Mouse (Mus musculus) cortical plate, adult 2 months (tissue): ENCODE measurements around the gene Yif1b. TPM values are rescaled to one million over a fixed set of nuclear protein-coding genes. Genes with fewer than 3 reads are reported as not detected.
A peak's percentile ranks its signal among the peaks of the same experiment; 100 is the strongest.

ENCODE experiments used
- H3K27ac ChIP-seq: fragments of 200-500 bp; 2 replicates; pipeline ENCODE4 v1.5.1; 2012; ENCODE audit warnings: low read length, control low read depth, inconsistent platforms; ENCODE audit not compliant: insufficient read depth
- H3K4me1 ChIP-seq: fragments of 200-500 bp; 2 replicates; pipeline ENCODE4 v1.6.1; 2011; ENCODE audit warnings: low read length; ENCODE audit not compliant: control insufficient read depth, insufficient read depth
- H3K4me3 ChIP-seq: fragments of 200-500 bp; 2 replicates; pipeline ENCODE4 v1.5.1; 2011; ENCODE audit warnings: mild to moderate bottlenecking, low read length, control low read depth; ENCODE audit not compliant: insufficient read depth
- CTCF ChIP-seq: fragments of 200-500 bp; IDR thresholded peaks from 2 replicates; pipeline ENCODE4 v1.5.1; 2011; ENCODE audit warnings: mild to moderate bottlenecking, control low read depth, low read length; ENCODE audit not compliant: insufficient read depth; ENCODE audit errors: extremely low read depth
- POLR2A ChIP-seq: fragments of 200-500 bp; IDR thresholded peaks from 2 replicates; pipeline ENCODE4 v1.6.1; 2011; ENCODE audit warnings: mild to moderate bottlenecking, low read length, control low read depth; ENCODE audit not compliant: insufficient read depth; ENCODE audit errors: extremely low read depth
- polyA plus RNA-seq: library from polyadenylated mRNA; depleted of rRNA; stranded (reverse); fragments of >200 nt; gene quantifications from 2 replicates; pipeline ENCODE4 v1.2.3, GENCODE M21; 2012

Gene Yif1b
- polyA plus RNA-seq, 1 experiment: 71.7 TPM

- no peak overlapping the region for H3K4me3 ChIP-seq
- no peaks in the 10 kb centered on the region for H3K4me1 ChIP-seq
- H3K27ac ChIP-seq: no peak overlapping the region
- peak; percentile 35 for TF ChIP-seq CTCF
- TF ChIP-seq POLR2A: no peak
Measured at GRCm38 (mm10) chr7:29244732-29245416, 6.7 kb downstream of the Yif1b start.

GRCm38 (mm10) chr7:29246015-29246414, 7.9 kb downstream of the Yif1b start:
- no peak overlapping the region for H3K27ac ChIP-seq
- H3K4me3 ChIP-seq: no peak overlapping the region
- H3K4me1 ChIP-seq: no peaks in the 10 kb centered on the region
- TF ChIP-seq CTCF: no peak
- TF ChIP-seq POLR2A: no peak

GRCm38 (mm10) chr7:29246619-29247313, 8.6 kb downstream of the Yif1b start:
- Histone ChIP-seq H3K27ac (no peak overlapping the region), H3K4me3 (no peak overlapping the region), H3K4me1 (no peaks in the 10 kb centered on the region)
- TF ChIP-seq POLR2A: no peak
- TF ChIP-seq CTCF: no peak

- Histone ChIP-seq H3K4me1 (no peaks in the 10 kb centered on the region), H3K4me3 (no peak overlapping the region), H3K27ac (no peak overlapping the region)
- TF ChIP-seq CTCF: peak; percentile 67
- no peak for TF ChIP-seq POLR2A
Measured at GRCm38 (mm10) chr7:29247314-29247700, 9.2 kb downstream of the Yif1b start.

- TF ChIP-seq POLR2A (no peak), CTCF (no peak)
- no peak overlapping the region for H3K4me3 ChIP-seq
- H3K4me1 ChIP-seq: no peaks in the 10 kb centered on the region
- H3K27ac ChIP-seq: no peak overlapping the region
Measured at GRCm38 (mm10) chr7:29247706-29248105, 9.6 kb downstream of the Yif1b start.

GRCm38 (mm10) chr7:29248261-29248841, 10.2 kb downstream of the Yif1b start, which contains the start of gene 2200002D01Rik:
TSS of gene 2200002D01Rik (minus strand) at chr7:29248466.
- TF ChIP-seq POLR2A: no peak
- no peak for TF ChIP-seq CTCF
- Histone ChIP-seq H3K27ac (no peak within 1 kb of the TSS), H3K4me1 (no peaks in the 10 kb centered on the region), H3K4me3 (no peak within 1 kb of the TSS)

- H3K4me3 ChIP-seq: no peak overlapping the region
- no peak overlapping the region for H3K27ac ChIP-seq
- TF ChIP-seq POLR2A (no peak), CTCF (no peak)
- H3K4me1 ChIP-seq: no peaks in the 10 kb centered on the region
Measured at GRCm38 (mm10) chr7:29251166-29251565, 13.0 kb downstream of the Yif1b start.

- Histone ChIP-seq H3K4me1 (no peaks in the 10 kb centered on the region), H3K27ac (no peak overlapping the region), H3K4me3 (no peak overlapping the region)
- TF ChIP-seq POLR2A (no peak), CTCF (no peak)
Measured at GRCm38 (mm10) chr7:29253842-29254241, 15.7 kb downstream of the Yif1b start.

GRCm38 (mm10) chr7:29255875-29256274, 17.7 kb downstream of the Yif1b start:
- TF ChIP-seq CTCF (no peak), POLR2A (no peak)
- Histone ChIP-seq H3K27ac (no peak overlapping the region), H3K4me3 (no peak overlapping the region), H3K4me1 (no peaks in the 10 kb centered on the region)
